Mouse (Mus musculus) right cerebral cortex, adult 18-20 months (tissue): ENCODE measurements at regions not wholly inside any gene's neighbourhood (a gene's known extent, or its start where the extent isn't known, plus 50 kb on each side); places are given as distances from the start of the nearest gene placed in this dataset.
A peak's percentile ranks its signal among the peaks of the same experiment; 100 is the strongest.

Experiments
- DNase-seq: peaks from one replicate; pipeline ENCODE4 v3.0.0; 2022; ENCODE audit warnings: mixed read lengths

DNA sequence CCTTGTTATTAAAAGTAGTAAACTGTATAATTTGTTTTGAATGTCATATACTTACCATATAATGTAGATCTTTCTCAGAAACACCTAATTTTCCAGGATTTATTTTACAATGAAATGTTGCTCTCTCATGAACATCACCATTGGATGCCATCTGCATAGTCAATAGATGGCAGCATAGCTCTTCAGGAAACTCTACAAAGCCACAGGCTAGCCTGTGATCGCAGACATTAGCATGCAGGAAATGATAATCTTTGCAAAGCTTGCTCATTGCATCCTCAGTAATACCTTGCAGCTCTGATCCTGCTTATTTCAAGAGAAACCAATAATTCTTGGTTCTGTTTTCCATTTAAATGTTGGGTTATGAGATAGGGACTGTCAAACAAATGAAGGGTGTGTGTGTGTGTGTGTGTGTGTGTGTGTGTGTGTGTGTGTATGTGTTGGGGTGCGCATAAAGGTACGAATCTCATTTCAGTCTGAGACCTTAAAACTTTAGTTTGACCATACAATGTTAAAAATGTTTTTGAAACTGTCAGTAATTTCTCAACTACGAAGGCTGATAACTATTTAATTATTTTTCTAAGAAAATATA, 1595.1 kb upstream of the Pcdh10 start:
- peak; percentile 28 for DNase-seq

GRCm38 (mm10) chr3:43784170-43784569, 1594.0 kb upstream of the Pcdh10 start:
- no peak for DNase-seq
